8 mouse cellular contexts compared by ENCODE assay signal in the genomic region with DNA sequence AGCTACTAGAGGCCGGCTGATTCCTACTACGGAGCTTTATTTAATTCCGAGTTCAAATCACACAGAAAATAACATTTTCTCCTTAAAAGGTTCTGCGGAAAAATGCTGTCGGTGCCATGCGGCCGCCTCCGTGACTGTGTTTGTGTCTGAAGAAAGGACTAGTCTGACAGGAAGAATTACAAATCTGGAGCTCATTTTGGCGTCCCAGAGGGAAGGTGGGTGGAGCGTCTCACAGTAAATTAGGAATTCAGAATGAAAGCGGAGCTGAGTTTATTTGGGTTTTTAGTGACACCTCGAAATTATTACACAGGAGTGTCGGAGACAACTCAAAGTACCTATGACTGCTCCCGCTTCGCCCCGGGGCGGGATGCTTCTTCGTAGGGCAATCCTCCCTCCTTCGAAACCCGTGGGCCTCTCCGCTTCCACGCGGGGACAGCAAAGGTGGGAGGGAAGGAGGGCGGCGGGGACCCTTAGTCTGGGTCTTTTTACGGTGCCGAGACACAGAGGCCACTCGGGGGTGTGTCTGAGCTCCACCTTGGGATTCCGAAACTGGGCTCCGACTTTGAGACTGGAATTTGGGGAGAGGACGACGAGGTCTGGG. TPM values are rescaled to one million over a fixed set of nuclear protein-coding genes. Genes with fewer than 3 reads are reported as not detected.
A peak's percentile ranks its signal among the peaks of the same experiment; 100 is the strongest.
DNase-seq lines count a peak whose midpoint lies in the region; ATAC-seq and TF ChIP-seq lines count a peak whose summit lies in the region.

No protein-coding gene starts in this region.

- WGBS in forebrain, embryonic 14.5 days = 1% methylated on average over 32 of the region's 32 CpGs
- WGBS in liver, embryonic 14.5 days (ENCODE audit: insufficient replicate concordance) = 1% methylated on average over 32 of the region's 32 CpGs
- under 1% methylated on average over 32 of the region's 32 CpGs for WGBS in neural tube, embryonic 14.5 days

- TF ChIP-seq EP300 in liver, embryonic 14.5 days (IDR thresholded peaks at IDR 0.05; ENCODE audit: low read depth) = no peak

- H3K9me3 ChIP-seq in forebrain, embryonic 14.5 days (replicated peaks; ENCODE audit: control insufficient read depth, low read length) = no peaks in the 10 kb centered on the region
- no peaks in the 10 kb centered on the region for H3K9me3 ChIP-seq in liver, embryonic 14.5 days (ENCODE audit: control insufficient read depth, low read length)
- no peaks in the 10 kb centered on the region for H3K9me3 ChIP-seq in neural tube, embryonic 14.5 days (ENCODE audit: control insufficient read depth, low read length)

- TF ChIP-seq CTCF in liver, embryonic 14.5 days (IDR thresholded peaks at IDR 0.05; ENCODE audit: low read depth) = no peak

- peak; percentile 26 to 41 for DNase-seq in CD8-positive naive resting alpha-beta T cell, adult 2 months (ENCODE audit: low read depth in 2 of 2, low spot score in 2 of 2)
- peak; percentile 67 for DNase-seq in forebrain, embryonic 14.5 days (ENCODE audit: low spot score)
- DNase-seq in heart, postnatal 14 days = peak; percentile 50 to 59
- peak; percentile 61 to 70 for DNase-seq in kidney, postnatal 4 days
- DNase-seq in liver, embryonic 14.5 days (ENCODE audit: low read depth in 3 of 3, low spot score in 3 of 3) = no peak
- DNase-seq in thymus, postnatal 25 days = peak; percentile 67

- peak overlapping the region; percentile 65 for H3K9ac ChIP-seq in forebrain, embryonic 14.5 days (ENCODE audit: low read length)
- H3K9ac ChIP-seq in liver, embryonic 14.5 days (replicated peaks) = peak overlapping the region; percentile 69
- H3K9ac ChIP-seq in neural tube, embryonic 14.5 days (replicated peaks; ENCODE audit: low read depth, low read length) = peak overlapping the region; percentile 42

- peak overlapping the region; percentile 91 for H3K4me3 ChIP-seq in brown adipose tissue, adult 24 weeks (ENCODE audit: insufficient read depth, low read depth, low read length)
- H3K4me3 ChIP-seq in forebrain, embryonic 14.5 days (ENCODE audit: low read depth, low read length) = peak overlapping the region; percentile 92
- H3K4me3 ChIP-seq in liver, embryonic 14.5 days (ENCODE audit: insufficient read depth in 1 of 2, low read depth in 2 of 2, low read length in 2 of 2) = peak overlapping the region; percentile 65 to 77
- peak overlapping the region; percentile 94 for H3K4me3 ChIP-seq in neural tube, embryonic 14.5 days (ENCODE audit: low read depth, low read length)

- H3K4me2 ChIP-seq in forebrain, embryonic 14.5 days (ENCODE audit: low read length) = peak overlapping the region; percentile 93
- peak overlapping the region; percentile 89 for H3K4me2 ChIP-seq in liver, embryonic 14.5 days (ENCODE audit: low read depth)
- peak overlapping the region; percentile 95 for H3K4me2 ChIP-seq in neural tube, embryonic 14.5 days (ENCODE audit: low read depth, low read length)

- H3K36me3 ChIP-seq in forebrain, embryonic 14.5 days (ENCODE audit: control insufficient read depth, insufficient read depth, low read length) = no peaks in the 10 kb centered on the region
- no peaks in the 10 kb centered on the region for H3K36me3 ChIP-seq in liver, embryonic 14.5 days (replicated peaks; ENCODE audit: control insufficient read depth, insufficient read depth, low read depth)
- H3K36me3 ChIP-seq in neural tube, embryonic 14.5 days (ENCODE audit: control insufficient read depth, insufficient read depth, low read length) = no peaks in the 10 kb centered on the region

- ATAC-seq in forebrain, embryonic 14.5 days = no peak; the same call in 1 of the 2 replicates
- no peak for ATAC-seq in liver, embryonic 14.5 days (ENCODE audit: insufficient read depth)
- peak; percentile 5 for ATAC-seq in neural tube, embryonic 14.5 days (ENCODE audit: low read depth)

- intact Hi-C loops in heart, postnatal 14 days (cut with DNase I) = loop anchor here (5.0 kb wide), 2 partner anchors 45 to 100 kb away; no protein-coding TSS in a partner anchor

- H3K27ac ChIP-seq in brown adipose tissue, adult 24 weeks (replicated peaks; ENCODE audit: low read depth, low read length) = no peak overlapping the region
- no peak overlapping the region for H3K27ac ChIP-seq in forebrain, embryonic 14.5 days (ENCODE audit: low read depth, low read length)
- H3K27ac ChIP-seq in liver, embryonic 14.5 days = no peak overlapping the region
- H3K27ac ChIP-seq in neural tube, embryonic 14.5 days (ENCODE audit: low read depth, low read length) = 0 out of 2 replicates have a peak overlapping the region, but pooled peaks have one; percentile 28

- no peaks in the 10 kb centered on the region; the same call in 1 of the 2 replicates for H3K4me1 ChIP-seq in brown adipose tissue, adult 24 weeks (ENCODE audit: control insufficient read depth, insufficient read depth, insufficient read length, low read length)
- H3K4me1 ChIP-seq in forebrain, embryonic 14.5 days (ENCODE audit: control insufficient read depth, insufficient read depth, low read length) = peaks cover 14% of the 10 kb centered on the region
- no peaks in the 10 kb centered on the region; a peak in 1 of 4 replicates for H3K4me1 ChIP-seq in liver, embryonic 14.5 days (replicated peaks; ENCODE audit: control insufficient read depth in 2 of 2, insufficient read depth in 2 of 2, low read length in 1 of 2)
- H3K4me1 ChIP-seq in neural tube, embryonic 14.5 days (ENCODE audit: control insufficient read depth, insufficient read depth, low read length) = peaks cover 14% of the 10 kb centered on the region; the same call in 1 of the 2 replicates

- H3K27me3 ChIP-seq in forebrain, embryonic 14.5 days (replicated peaks; ENCODE audit: control insufficient read depth, insufficient read depth, low read length) = no peaks in the 10 kb centered on the region
- H3K27me3 ChIP-seq in liver, embryonic 14.5 days (ENCODE audit: control insufficient read depth, insufficient read depth, low read length) = peaks cover 13% of the 10 kb centered on the region
- H3K27me3 ChIP-seq in neural tube, embryonic 14.5 days (ENCODE audit: control insufficient read depth, insufficient read depth, low read length) = no peaks in the 10 kb centered on the region

RNA-seq across cellular contexts. Expression of a gene that starts 0.9 kb away (rescaled TPM):
- polyA plus RNA-seq in brown adipose tissue, adult 24 weeks (2012; ENCODE audit: insufficient read depth, insufficient read length, missing spikeins) = 6.8 and 7.9 TPM in 2 replicates
- polyA plus RNA-seq in forebrain, embryonic 14.5 days (2014; fragmentation: Nextera tagmentation; extraction: Ambion mirVana) = 43.1 and 43.9 TPM in 2 replicates
- total RNA-seq in heart, postnatal 14 days (2021) = 10 to 100 TPM; 18.2 to 19.5 TPM
- 2.4 and 3.2 TPM in 2 replicates for polyA plus RNA-seq in liver, embryonic 14.5 days (2012; rRNA removed)
- 5.6 and 5.7 TPM in 2 replicates for polyA plus RNA-seq in liver, embryonic 14.5 days (2014; fragmentation: Nextera tagmentation; extraction: Ambion mirVana)
- polyA plus RNA-seq in neural tube, embryonic 14.5 days (2014; fragmentation: Nextera tagmentation; extraction: Ambion mirVana) = 31.7 and 44.4 TPM in 2 replicates

Comparison
In these comparisons a context has a peak if more than half of its experiments do, and no peak if none do; other contexts are left out.
1. DNase-seq: peak in CD8-positive naive resting alpha-beta T cell, adult 2 months (2 of 2), forebrain, embryonic 14.5 days (single experiment), heart, postnatal 14 days (2 of 2), kidney, postnatal 4 days (2 of 2) and thymus, postnatal 25 days (single experiment); none in liver, embryonic 14.5 days (0 of 3).
2. Peak in every context shown above with its lines, with median percentiles within 50 percentile points of each other: H3K4me3 ChIP-seq, H3K4me2 ChIP-seq and H3K9ac ChIP-seq.